In the genomic region with DNA sequence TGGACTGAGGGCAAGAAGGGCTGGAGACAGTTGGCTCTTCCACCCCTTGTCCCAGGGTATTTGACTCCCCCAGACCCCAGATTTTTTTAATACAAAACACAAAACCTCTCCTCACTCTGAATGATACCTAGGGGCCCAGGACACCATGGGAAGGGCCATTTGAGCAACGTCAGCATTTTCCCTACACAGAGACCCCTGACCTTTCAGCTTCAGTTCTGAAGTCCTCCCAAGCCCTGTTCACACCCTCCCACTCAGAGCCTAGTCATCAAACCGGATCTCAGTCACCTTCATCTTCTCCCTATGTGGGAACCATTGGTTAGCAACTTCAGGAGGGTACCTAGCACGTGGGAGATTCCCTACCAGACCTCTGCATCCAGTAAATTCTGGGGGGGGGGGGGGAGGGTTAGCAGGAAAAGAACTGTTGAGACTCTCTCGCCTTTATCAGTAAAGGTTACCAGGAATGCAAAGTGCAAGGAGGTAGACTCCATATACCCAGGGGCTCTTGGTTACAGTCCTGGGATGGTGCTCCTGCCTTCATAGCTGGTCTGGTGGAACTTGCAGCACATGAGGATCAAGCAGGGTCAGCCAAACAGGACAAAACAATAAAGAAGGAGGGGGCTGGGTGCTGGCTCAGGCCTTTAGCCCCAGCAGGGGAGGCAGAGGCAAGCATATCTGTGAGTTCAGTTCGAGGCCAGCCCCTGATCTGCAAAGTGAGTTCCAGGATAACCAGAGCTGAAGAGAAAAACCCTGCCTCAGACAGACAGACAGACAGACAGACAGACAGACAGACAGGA, we compare ENCODE assay signal across 9 mouse cellular contexts. TPM values are rescaled to one million over a fixed set of nuclear protein-coding genes. Genes with fewer than 3 reads are reported as not detected.
DNase-seq lines count a peak whose midpoint lies in the region; ATAC-seq lines count a peak whose summit lies in the region.
"Had no signal": no experiment of that assay in that cellular context is flagged by ENCODE, and none has a peak within 500 bp of the region (broad histone marks: within the 10 kb centered on the region; RNA-seq: fewer than 3 reads in every experiment).

No protein-coding gene starts in this region.

- peak; percentile 0; the same call in 1 of the 2 replicates for ATAC-seq in kidney, embryonic 14.5 days (ENCODE audit: low FRiP score, low TSS enrichment)
- ATAC-seq in embryonic facial prominence, embryonic 11.5 days (replicated peaks; ENCODE audit: insufficient number of reproducible peaks, low FRiP score, low TSS enrichment, low read depth) = no peak
- no peak for ATAC-seq in hindbrain, embryonic 16.5 days
- no peak for ATAC-seq in midbrain, embryonic 14.5 days (ENCODE audit: low FRiP score, low TSS enrichment)
- no peak for ATAC-seq in megakaryocyte-erythroid progenitor cell, adult 5-6 weeks (replicated peaks; ENCODE audit: low FRiP score, low TSS enrichment, poor library complexity, severe bottlenecking)

- H3K27ac ChIP-seq in kidney, embryonic 14.5 days (ENCODE audit: low read depth, low read length) = peak overlapping the region; percentile 80
- H3K27ac ChIP-seq in embryonic facial prominence, embryonic 11.5 days (replicated peaks; ENCODE audit: low read depth, low read length) = no peak overlapping the region
- no peak overlapping the region for H3K27ac ChIP-seq in hindbrain, embryonic 16.5 days (ENCODE audit: low read depth, low read length)
- 0 out of 2 replicates have a peak overlapping the region, but pooled peaks have one; percentile 63 for H3K27ac ChIP-seq in midbrain, embryonic 14.5 days (replicated peaks; ENCODE audit: low read depth, low read length)

- whole genome bisulfite sequencing in kidney, embryonic 14.5 days = 8% methylated on average over 5 of the region's 5 CpGs
- 9% methylated on average over 5 of the region's 5 CpGs for WGBS in embryonic facial prominence, embryonic 11.5 days
- WGBS in hindbrain, embryonic 16.5 days = 15% methylated on average over 5 of the region's 5 CpGs
- 12% methylated on average over 5 of the region's 5 CpGs for WGBS in midbrain, embryonic 14.5 days

- no peaks in the 10 kb centered on the region for H3K27me3 ChIP-seq in kidney, embryonic 14.5 days (ENCODE audit: control insufficient read depth, insufficient read depth, low read length)
- no peaks in the 10 kb centered on the region for H3K27me3 ChIP-seq in embryonic facial prominence, embryonic 11.5 days (ENCODE audit: control insufficient read depth, insufficient read depth, low read length)
- H3K27me3 ChIP-seq in hindbrain, embryonic 16.5 days (replicated peaks; ENCODE audit: control insufficient read depth, insufficient read depth, low read length) = no peaks in the 10 kb centered on the region
- H3K27me3 ChIP-seq in midbrain, embryonic 14.5 days (ENCODE audit: control insufficient read depth, insufficient read depth, low read length) = no peaks in the 10 kb centered on the region

- H3K9ac ChIP-seq in kidney, embryonic 14.5 days (ENCODE audit: low read depth, low read length) = 0 out of 2 replicates have a peak overlapping the region, but pooled peaks have one; percentile 28
- no peak overlapping the region for H3K9ac ChIP-seq in embryonic facial prominence, embryonic 11.5 days (replicated peaks; ENCODE audit: low read length)
- H3K9ac ChIP-seq in hindbrain, embryonic 16.5 days (ENCODE audit: low read depth, low read length) = peak overlapping the region; percentile 48
- peak overlapping the region; percentile 34; the same call in 1 of the 2 replicates for H3K9ac ChIP-seq in midbrain, embryonic 14.5 days (replicated peaks; ENCODE audit: low read length)

- no peaks in the 10 kb centered on the region for H3K9me3 ChIP-seq in kidney, embryonic 14.5 days (ENCODE audit: control insufficient read depth, low read length)
- H3K9me3 ChIP-seq in embryonic facial prominence, embryonic 11.5 days (replicated peaks; ENCODE audit: control insufficient read depth, low read length) = no peaks in the 10 kb centered on the region
- H3K9me3 ChIP-seq in hindbrain, embryonic 16.5 days (ENCODE audit: control insufficient read depth, low read length) = no peaks in the 10 kb centered on the region
- H3K9me3 ChIP-seq in midbrain, embryonic 14.5 days (ENCODE audit: control insufficient read depth, low read length) = no peaks in the 10 kb centered on the region

- no peak overlapping the region for H3K4me3 ChIP-seq in kidney, embryonic 14.5 days (ENCODE audit: low read length)
- no peak overlapping the region for H3K4me3 ChIP-seq in embryonic facial prominence, embryonic 11.5 days (ENCODE audit: low read depth, low read length)
- no peak overlapping the region for H3K4me3 ChIP-seq in hindbrain, embryonic 16.5 days (ENCODE audit: low read length)
- no peak overlapping the region for H3K4me3 ChIP-seq in midbrain, embryonic 14.5 days (replicated peaks; ENCODE audit: low read depth, low read length)

- H3K36me3 ChIP-seq in kidney, embryonic 14.5 days (ENCODE audit: control insufficient read depth, insufficient read depth, low read length) = peaks cover 27% of the 10 kb centered on the region
- H3K36me3 ChIP-seq in embryonic facial prominence, embryonic 11.5 days (replicated peaks; ENCODE audit: control insufficient read depth, insufficient read depth, low read depth, low read length) = peaks cover 14% of the 10 kb centered on the region
- peaks cover 22% of the 10 kb centered on the region for H3K36me3 ChIP-seq in hindbrain, embryonic 16.5 days (ENCODE audit: control insufficient read depth, insufficient read depth, low read length)
- H3K36me3 ChIP-seq in midbrain, embryonic 14.5 days (ENCODE audit: control insufficient read depth, insufficient read depth, low read length) = peaks cover 30% of the 10 kb centered on the region

- no peak for DNase-seq in kidney, adult 18-20 months
- DNase-seq in embryonic facial prominence, embryonic 11.5 days (ENCODE audit: low spot score) = no peak
- DNase-seq in midbrain, embryonic 14.5 days = no peak
- no peak for DNase-seq in spleen, postnatal 36 days (ENCODE audit: low spot score in 2 of 2)
- DNase-seq in MN1 (ENCODE audit: low spot score) = no peak
- DNase-seq: left cerebral cortex, postnatal 4 days had no signal

- H3K4me2 ChIP-seq in kidney, embryonic 14.5 days (replicated peaks; ENCODE audit: low read depth, low read length) = peak overlapping the region; percentile 34
- H3K4me2 ChIP-seq in embryonic facial prominence, embryonic 11.5 days (ENCODE audit: low read depth, low read length) = peak overlapping the region; percentile 45
- no peak overlapping the region; the same call in 1 of the 2 replicates for H3K4me2 ChIP-seq in hindbrain, embryonic 16.5 days (ENCODE audit: low read length)
- H3K4me2 ChIP-seq in midbrain, embryonic 14.5 days (ENCODE audit: low read length) = peak overlapping the region; percentile 41

- H3K4me1 ChIP-seq in kidney, embryonic 14.5 days (ENCODE audit: control insufficient read depth, insufficient read depth, low read length) = peaks cover 46% of the 10 kb centered on the region
- peaks cover 17% of the 10 kb centered on the region for H3K4me1 ChIP-seq in embryonic facial prominence, embryonic 11.5 days (ENCODE audit: control insufficient read depth, insufficient read depth, low read length)
- H3K4me1 ChIP-seq in hindbrain, embryonic 16.5 days (ENCODE audit: control insufficient read depth, insufficient read depth, low read depth, low read length) = peaks cover 25% of the 10 kb centered on the region
- peaks cover 22% of the 10 kb centered on the region for H3K4me1 ChIP-seq in midbrain, embryonic 14.5 days (ENCODE audit: control insufficient read depth, insufficient read depth, low read length)

RNA-seq across cellular contexts. Expression of gene Trim8, which starts 17.5 kb away (rescaled TPM):
- polyA plus RNA-seq in kidney, embryonic 14.5 days (2014; fragmentation: Nextera tagmentation; extraction: Ambion mirVana) = 28.3 and 35.6 TPM in 2 replicates
- 17.8 and 18.6 TPM in 2 replicates for polyA plus RNA-seq in embryonic facial prominence, embryonic 11.5 days (2014; fragmentation: Nextera tagmentation; extraction: Ambion mirVana)
- polyA plus RNA-seq in hindbrain, embryonic 16.5 days (2015; fragmentation: Nextera tagmentation; extraction: Ambion mirVana) = 23.4 and 27.6 TPM in 2 replicates
- polyA plus RNA-seq in midbrain, embryonic 14.5 days (2014; fragmentation: Nextera tagmentation; extraction: Ambion mirVana) = 36.5 and 38.5 TPM in 2 replicates
- total RNA-seq in megakaryocyte-erythroid progenitor cell, adult 5-6 weeks (2014; fragmentation: Nextera tagmentation) = 20.8 and 22.3 TPM in 2 replicates
- 9.9 and 18.2 TPM in 2 replicates for total RNA-seq in megakaryocyte-erythroid progenitor cell, adult 5-6 weeks (2017)

RNA-seq across cellular contexts. Expression of gene Arl3, which starts 54.0 kb away (rescaled TPM):
- polyA plus RNA-seq in kidney, embryonic 14.5 days (2014; fragmentation: Nextera tagmentation; extraction: Ambion mirVana) = 98.3 and 182 TPM in 2 replicates
- 122 and 130 TPM in 2 replicates for polyA plus RNA-seq in embryonic facial prominence, embryonic 11.5 days (2014; fragmentation: Nextera tagmentation; extraction: Ambion mirVana)
- polyA plus RNA-seq in hindbrain, embryonic 16.5 days (2015; fragmentation: Nextera tagmentation; extraction: Ambion mirVana) = 211 and 247 TPM in 2 replicates
- polyA plus RNA-seq in midbrain, embryonic 14.5 days (2014; fragmentation: Nextera tagmentation; extraction: Ambion mirVana) = 134 and 200 TPM in 2 replicates
- total RNA-seq in megakaryocyte-erythroid progenitor cell, adult 5-6 weeks (2014; fragmentation: Nextera tagmentation) = 14.2 and 17.8 TPM in 2 replicates
- 22.6 and 31.7 TPM in 2 replicates for total RNA-seq in megakaryocyte-erythroid progenitor cell, adult 5-6 weeks (2017)

RNA-seq across cellular contexts. Expression of gene Sfxn2, which starts 54.1 kb away (rescaled TPM):
- 18.1 and 25.1 TPM in 2 replicates for polyA plus RNA-seq in kidney, embryonic 14.5 days (2014; fragmentation: Nextera tagmentation; extraction: Ambion mirVana)
- 13.6 and 14.7 TPM in 2 replicates for polyA plus RNA-seq in embryonic facial prominence, embryonic 11.5 days (2014; fragmentation: Nextera tagmentation; extraction: Ambion mirVana)
- polyA plus RNA-seq in hindbrain, embryonic 16.5 days (2015; fragmentation: Nextera tagmentation; extraction: Ambion mirVana) = 9.9 and 10.5 TPM in 2 replicates
- 7.3 and 10.2 TPM in 2 replicates for polyA plus RNA-seq in midbrain, embryonic 14.5 days (2014; fragmentation: Nextera tagmentation; extraction: Ambion mirVana)
- 10.6 and 20.1 TPM in 2 replicates for total RNA-seq in megakaryocyte-erythroid progenitor cell, adult 5-6 weeks (2014; fragmentation: Nextera tagmentation)
- total RNA-seq in megakaryocyte-erythroid progenitor cell, adult 5-6 weeks (2017) = 9.8 and 21.1 TPM in 2 replicates

Comparison
In these comparisons a context has a peak if more than half of its experiments do, and no peak if none do; other contexts are left out.
1. H3K27ac ChIP-seq: peak in kidney, embryonic 14.5 days (single experiment) and midbrain, embryonic 14.5 days (single experiment); none in embryonic facial prominence, embryonic 11.5 days (single experiment) and hindbrain, embryonic 16.5 days (single experiment).